Mouse (Mus musculus): ENCODE data around the gene Ube2l3. TPM values are rescaled to one million over a fixed set of nuclear protein-coding genes. Genes with fewer than 3 reads are reported as not detected.

Gene Ube2l3
- polyA plus RNA-seq (2016; fragmentation: Nextera tagmentation; extraction: Ambion mirVana) = 394 and 407 TPM in 2 replicates

DNA sequence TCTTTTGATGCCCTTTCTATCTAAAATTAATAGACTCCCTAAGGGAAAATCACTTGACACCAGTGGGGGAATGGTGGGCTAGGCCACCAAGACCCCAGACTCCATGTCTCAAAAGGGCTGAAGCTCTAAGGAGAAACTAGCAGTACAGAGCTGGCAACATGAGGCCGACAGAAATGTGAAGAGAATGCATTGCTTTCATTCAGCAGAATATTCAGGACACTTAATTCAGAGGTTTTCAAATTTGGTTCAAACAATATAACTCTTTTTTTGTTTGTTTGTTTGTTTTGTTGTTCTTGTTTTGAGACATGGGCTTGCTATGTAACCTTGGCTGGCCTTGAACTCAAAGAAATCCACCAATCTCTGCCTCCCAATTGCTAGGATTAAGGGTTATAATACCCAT lies at the start of gene Ube2l3:
TSS of gene Ube2l3 (minus strand) at position 101 of the 400 bp plus-strand sequence.
- H3K36me3 ChIP-seq = peaks cover 11% of the 10 kb centered on the region; the same call in 1 of the 2 replicates
- no peaks in the 10 kb centered on the region for H3K9me3 ChIP-seq
- DNase-seq (ENCODE audit: low spot score) = no peak
- peaks cover 14% of the 10 kb centered on the region for H3K27me3 ChIP-seq (ENCODE audit: insufficient read depth, poor library complexity, severe bottlenecking)
- H3K27ac ChIP-seq = peak within 1 kb of the TSS; percentile 99
- peaks cover 16% of the 10 kb centered on the region for H3K4me1 ChIP-seq (replicated peaks)
- 88% methylated on average over 1 of the region's 1 CpGs for WGBS
- peak within 1 kb of the TSS; percentile 100 for H3K4me3 ChIP-seq

- Histone ChIP-seq H3K36me3 (peaks cover 15% of the 10 kb centered on the region), H3K4me3 (no peak overlapping the region), H3K27me3 (ENCODE audit: insufficient read depth, poor library complexity, severe bottlenecking) (no peaks in the 10 kb centered on the region), H3K9me3 (no peaks in the 10 kb centered on the region), H3K4me1 (replicated peaks) (peaks cover 44% of the 10 kb centered on the region), H3K27ac (no peak overlapping the region)
- no peak for DNase-seq (ENCODE audit: low spot score)
- 88% methylated on average over 3 of the region's 3 CpGs for WGBS
These were observed 49.1 kb upstream of the Ube2l3 start for GRCm38 (mm10) chr16:17251539-17251938.

DNA sequence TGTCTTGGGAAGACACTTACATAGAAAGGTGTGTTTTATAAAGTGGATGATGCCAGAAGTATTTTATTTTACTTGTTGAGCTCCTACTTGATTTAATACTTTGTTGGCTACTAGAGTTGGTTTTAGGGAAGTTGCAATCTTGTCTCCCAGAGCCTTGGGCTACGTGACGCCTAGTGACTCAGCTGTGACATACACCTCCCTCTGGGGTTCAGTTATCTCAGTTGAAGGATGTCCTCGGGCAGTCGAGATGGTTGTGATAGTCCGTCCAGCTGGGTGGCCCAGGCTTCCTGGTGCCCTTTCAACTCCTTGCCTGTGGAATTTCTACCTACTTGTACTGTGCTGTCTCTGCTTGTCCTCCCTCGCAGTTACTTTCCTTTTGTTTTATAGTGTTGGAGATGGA lies 46.7 kb upstream of the Ube2l3 start:
- H3K4me1 ChIP-seq (replicated peaks) = peaks cover 35% of the 10 kb centered on the region
- no peak for DNase-seq (ENCODE audit: low spot score)
- 73% methylated on average over 6 of the region's 6 CpGs for WGBS
- H3K4me3 ChIP-seq = no peak overlapping the region
- no peaks in the 10 kb centered on the region for H3K9me3 ChIP-seq
- no peaks in the 10 kb centered on the region for H3K36me3 ChIP-seq
- no peak overlapping the region for H3K27ac ChIP-seq
- no peaks in the 10 kb centered on the region for H3K27me3 ChIP-seq (ENCODE audit: insufficient read depth, poor library complexity, severe bottlenecking)

DNA sequence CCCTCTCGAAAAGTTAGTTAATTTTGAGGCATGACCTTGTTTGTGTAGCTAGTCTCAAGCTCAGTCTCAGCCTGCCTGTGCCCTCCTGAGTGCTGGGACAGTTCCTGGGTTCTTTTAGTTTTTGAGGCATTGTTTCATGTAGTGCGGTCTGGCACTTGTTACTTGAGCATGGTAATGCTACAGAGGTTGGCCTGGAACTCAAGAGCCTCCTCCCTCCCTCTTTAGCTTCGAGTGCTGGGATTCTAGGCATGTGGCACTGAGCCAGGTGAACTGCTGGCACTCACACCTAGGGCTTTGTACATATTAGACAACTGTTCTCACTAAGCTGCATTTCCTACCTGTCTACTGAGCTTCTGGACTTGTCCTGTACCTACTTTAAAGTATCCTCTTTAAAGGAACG lies 45.3 kb upstream of the Ube2l3 start:
- no peak for DNase-seq (ENCODE audit: low spot score)
- Histone ChIP-seq H3K27ac (no peak overlapping the region), H3K4me3 (no peak overlapping the region), H3K4me1 (replicated peaks) (peaks cover 21% of the 10 kb centered on the region), H3K27me3 (ENCODE audit: insufficient read depth, poor library complexity, severe bottlenecking) (no peaks in the 10 kb centered on the region), H3K36me3 (no peaks in the 10 kb centered on the region), H3K9me3 (no peaks in the 10 kb centered on the region)
- WGBS = 86% methylated on average over 4 of the region's 4 CpGs

DNA sequence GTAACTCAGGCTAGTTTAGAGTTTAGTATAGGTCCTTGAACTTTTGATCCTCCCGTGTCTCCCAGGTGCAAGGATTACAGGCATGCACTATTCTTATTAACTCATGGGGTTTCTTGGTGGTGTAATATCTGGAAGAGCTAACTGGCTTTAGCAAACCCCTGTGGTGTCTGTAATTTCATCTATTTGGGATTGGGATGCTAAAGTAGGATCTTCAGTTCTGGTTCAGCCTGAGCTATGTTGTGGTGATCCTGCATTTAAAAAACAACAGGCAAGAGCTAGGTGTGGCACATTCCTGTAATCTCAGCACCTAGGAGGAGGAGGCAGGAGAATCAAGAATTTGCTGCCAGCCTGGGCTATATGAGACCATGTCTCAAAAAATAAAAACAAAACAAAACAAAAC lies 42.5 kb upstream of the Ube2l3 start:
- WGBS = 78% methylated on average over 1 of the region's 1 CpGs
- H3K27ac ChIP-seq = no peak overlapping the region
- no peaks in the 10 kb centered on the region for H3K9me3 ChIP-seq
- H3K4me3 ChIP-seq = no peak overlapping the region
- no peak for DNase-seq (ENCODE audit: low spot score)
- H3K36me3 ChIP-seq = no peaks in the 10 kb centered on the region
- peaks cover 13% of the 10 kb centered on the region for H3K4me1 ChIP-seq (replicated peaks)
- no peaks in the 10 kb centered on the region for H3K27me3 ChIP-seq (ENCODE audit: insufficient read depth, poor library complexity, severe bottlenecking)

GRCm38 (mm10) chr16:17243731-17244130 lies 41.3 kb upstream of the Ube2l3 start:
- H3K27ac ChIP-seq = no peak overlapping the region
- no peaks in the 10 kb centered on the region for H3K9me3 ChIP-seq
- H3K4me1 ChIP-seq (replicated peaks) = peaks cover 21% of the 10 kb centered on the region
- no peak overlapping the region for H3K4me3 ChIP-seq
- H3K36me3 ChIP-seq = no peaks in the 10 kb centered on the region
- DNase-seq (ENCODE audit: low spot score) = no peak
- WGBS = 78% methylated on average over 1 of the region's 1 CpGs
- no peaks in the 10 kb centered on the region for H3K27me3 ChIP-seq (ENCODE audit: insufficient read depth, poor library complexity, severe bottlenecking)

- Histone ChIP-seq H3K4me1 (replicated peaks) (peaks cover 57% of the 10 kb centered on the region), H3K27me3 (ENCODE audit: insufficient read depth, poor library complexity, severe bottlenecking) (no peaks in the 10 kb centered on the region), H3K4me3 (no peak overlapping the region), H3K36me3 (peaks cover 3% of the 10 kb centered on the region; the same call in 1 of the 2 replicates), H3K27ac (no peak overlapping the region), H3K9me3 (no peaks in the 10 kb centered on the region)
- no peak for DNase-seq (ENCODE audit: low spot score)
- 81% methylated on average over 2 of the region's 2 CpGs for WGBS
These were observed 37.0 kb upstream of the Ube2l3 start for GRCm38 (mm10) chr16:17239409-17239808.

- DNase-seq (ENCODE audit: low spot score) = no peak
- H3K27ac ChIP-seq = no peak overlapping the region
- H3K4me1 ChIP-seq (replicated peaks) = peaks cover 63% of the 10 kb centered on the region
- 91% methylated on average over 3 of the region's 3 CpGs for WGBS
- H3K27me3 ChIP-seq (ENCODE audit: insufficient read depth, poor library complexity, severe bottlenecking) = no peaks in the 10 kb centered on the region
- peaks cover 3% of the 10 kb centered on the region; the same call in 1 of the 2 replicates for H3K36me3 ChIP-seq
- H3K4me3 ChIP-seq = no peak overlapping the region
- no peaks in the 10 kb centered on the region for H3K9me3 ChIP-seq
These were observed 35.2 kb upstream of the Ube2l3 start for GRCm38 (mm10) chr16:17237634-17238033.

DNA sequence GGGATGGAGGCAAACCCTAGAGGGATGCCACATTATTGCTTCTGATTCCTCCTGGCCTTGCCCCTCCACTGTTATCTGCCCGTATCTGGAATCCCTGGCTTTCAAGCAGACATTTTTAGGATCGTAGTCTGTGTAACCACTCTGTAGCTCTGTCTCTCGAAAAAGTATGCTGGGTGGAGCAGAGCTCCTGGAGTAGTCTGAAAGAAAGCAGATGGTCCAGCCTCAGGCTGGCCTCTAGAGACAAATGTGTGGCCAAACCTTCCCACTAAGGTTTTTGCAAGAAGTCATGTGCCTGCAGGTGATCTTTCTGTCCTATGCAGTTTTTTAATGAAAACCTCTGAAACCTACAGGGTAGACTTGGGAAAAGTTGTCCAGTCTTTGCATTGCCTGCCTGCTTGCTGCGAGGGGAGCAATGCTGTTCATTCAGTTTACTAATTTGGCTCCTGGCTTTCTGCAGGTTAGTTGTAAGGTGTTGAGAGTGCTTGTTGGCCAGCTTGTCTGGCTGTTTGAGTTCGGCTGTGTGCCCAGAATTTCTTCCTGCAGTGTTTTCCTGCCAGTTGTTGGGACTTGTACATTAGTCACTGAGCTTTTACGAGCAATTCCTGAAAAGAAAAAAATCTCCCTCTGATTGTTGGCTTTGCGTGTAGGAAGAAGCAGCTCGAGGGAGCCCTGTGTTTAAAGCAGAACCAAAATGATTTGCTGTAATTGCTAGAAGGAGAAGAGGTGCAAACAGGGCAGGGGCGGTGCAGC lies 32.6 kb upstream of the Ube2l3 start:
- 0 out of 2 replicates have a peak, but pooled peaks cover 2% of the 10 kb centered on the region for H3K9me3 ChIP-seq
- H3K4me1 ChIP-seq (replicated peaks) = peaks cover 57% of the 10 kb centered on the region
- DNase-seq (ENCODE audit: low spot score) = no peak
- peak overlapping the region; percentile 74 for H3K4me3 ChIP-seq
- H3K27ac ChIP-seq = peak overlapping the region; percentile 99
- H3K36me3 ChIP-seq = peaks cover 3% of the 10 kb centered on the region; the same call in 1 of the 2 replicates
- 67% methylated on average over 9 of the region's 9 CpGs for whole genome bisulfite sequencing
- peaks cover 4% of the 10 kb centered on the region for H3K27me3 ChIP-seq (ENCODE audit: insufficient read depth, poor library complexity, severe bottlenecking)

DNA sequence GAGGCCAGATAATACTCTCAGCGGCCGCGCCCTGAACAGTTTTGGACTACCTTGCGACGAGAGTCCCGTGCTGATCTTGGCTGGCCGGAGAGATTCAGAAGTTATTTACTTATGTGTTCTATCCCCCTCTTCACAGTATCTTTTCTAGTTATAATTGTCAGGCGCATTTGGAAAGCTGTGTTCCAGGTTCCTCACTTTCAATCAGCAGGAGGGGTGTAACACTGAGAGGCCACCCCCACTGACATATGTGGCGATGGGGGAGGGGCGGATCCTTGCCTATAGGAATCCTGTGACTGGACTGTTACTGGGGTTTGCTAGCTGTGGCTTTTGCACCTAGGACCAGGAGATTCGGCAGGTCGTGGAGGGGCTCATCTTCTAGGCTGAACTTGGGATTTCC lies 32.0 kb upstream of the Ube2l3 start:
- Histone ChIP-seq H3K36me3 (peaks cover 3% of the 10 kb centered on the region; the same call in 1 of the 2 replicates), H3K4me1 (replicated peaks) (peaks cover 51% of the 10 kb centered on the region), H3K9me3 (peaks cover 6% of the 10 kb centered on the region; the same call in 1 of the 2 replicates), H3K27me3 (ENCODE audit: insufficient read depth, poor library complexity, severe bottlenecking) (peaks cover 4% of the 10 kb centered on the region), H3K4me3 (peak overlapping the region; percentile 74), H3K27ac (peak overlapping the region; percentile 99)
- peak; percentile 60 for DNase-seq (ENCODE audit: low spot score)
- 3% methylated on average over 12 of the region's 12 CpGs for WGBS

- under 1% methylated on average over 62 of the region's 62 CpGs for WGBS
- H3K27me3 ChIP-seq (ENCODE audit: insufficient read depth, poor library complexity, severe bottlenecking) = peaks cover 4% of the 10 kb centered on the region
- peaks cover 3% of the 10 kb centered on the region; the same call in 1 of the 2 replicates for H3K36me3 ChIP-seq
- H3K27ac ChIP-seq = peak overlapping the region; percentile 99
- peaks cover 6% of the 10 kb centered on the region; the same call in 1 of the 2 replicates for H3K9me3 ChIP-seq
- H3K4me1 ChIP-seq (replicated peaks) = peaks cover 45% of the 10 kb centered on the region
- DNase-seq (ENCODE audit: low spot score) = peak; percentile 82
- peak overlapping the region; percentile 74 for H3K4me3 ChIP-seq
These were observed 31.5 kb upstream of the Ube2l3 start for GRCm38 (mm10) chr16:17233702-17234498.

DNA sequence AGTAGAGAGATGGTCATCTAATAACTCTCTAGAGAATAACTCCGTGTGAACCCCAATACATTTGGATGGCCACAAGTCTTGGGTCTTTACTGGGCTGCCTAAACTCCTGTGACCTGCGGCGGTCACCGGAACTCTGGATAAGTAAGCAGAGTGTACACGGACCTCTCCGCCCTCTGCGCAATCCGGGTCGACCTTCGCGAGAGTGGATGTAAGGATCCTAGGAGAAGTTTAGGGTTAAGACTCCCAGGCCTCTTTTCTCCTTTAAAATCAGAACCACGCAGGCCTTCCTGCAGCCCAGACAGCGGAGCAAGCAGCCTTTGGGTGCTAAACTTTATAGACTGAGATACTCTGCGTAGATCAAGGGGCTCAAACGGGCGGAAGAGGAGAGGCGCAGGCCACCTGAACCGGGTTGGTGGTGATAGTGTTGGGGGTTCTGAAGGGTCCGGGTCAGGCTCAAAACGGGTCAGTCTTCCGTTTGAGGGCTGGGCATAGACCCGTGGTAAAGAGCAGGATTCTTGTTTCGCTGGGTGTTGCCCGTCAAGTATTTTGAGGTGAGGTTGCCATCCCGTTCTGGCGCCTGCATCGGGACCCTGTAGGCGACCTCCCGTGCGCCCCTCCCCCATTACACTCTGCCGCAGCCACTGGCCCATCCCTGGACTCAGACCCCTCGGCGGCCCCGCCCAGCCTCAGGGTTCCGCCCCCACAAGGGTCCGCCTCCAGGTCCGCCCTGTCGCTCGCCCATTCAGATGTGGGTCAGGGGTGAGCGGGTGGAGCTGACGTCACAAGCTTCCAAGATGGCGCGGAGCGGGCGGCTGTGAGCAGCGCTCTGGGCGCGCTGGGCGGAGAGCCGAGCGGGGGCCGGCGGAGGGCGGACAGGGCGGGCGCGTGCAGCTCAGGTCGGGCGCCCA lies 30.6 kb upstream of the Ube2l3 start, which contains the start of gene Hic2:
TSS of gene Hic2 (plus strand) at position 779 of the 908 bp plus-strand sequence.
- peak within 1 kb of the TSS; percentile 99 for H3K27ac ChIP-seq
- WGBS = 1% methylated on average over 59 of the region's 59 CpGs

More for the DNA sequence above, 30.6 kb upstream of the Ube2l3 start, which contains the start of gene Hic2:
- peaks cover 39% of the 10 kb centered on the region for H3K4me1 ChIP-seq (replicated peaks)
- peak within 1 kb of the TSS; percentile 74 for H3K4me3 ChIP-seq
- peak; percentile 99 for DNase-seq (ENCODE audit: low spot score)
- peaks cover 4% of the 10 kb centered on the region for H3K27me3 ChIP-seq (ENCODE audit: insufficient read depth, poor library complexity, severe bottlenecking)
- peaks cover 6% of the 10 kb centered on the region; the same call in 1 of the 2 replicates for H3K9me3 ChIP-seq
- peaks cover 3% of the 10 kb centered on the region; the same call in 1 of the 2 replicates for H3K36me3 ChIP-seq

Data from hindbrain, embryonic 10.5 days (tissue).